Mouse (Mus musculus) telencephalon, adult 2 months (tissue): ENCODE measurements around the gene Rnf39.

Source experiments
- DNase-seq: peaks from one replicate; pipeline ENCODE4 v3.0.0-alpha.2; 2011; ENCODE audit warnings: low read depth, low spot score

The Rnf39 gene

GRCm38 (mm10) chr17:36942391-36942790 lies 327 bp upstream of the Rnf39 start:
- DNase-seq = peak; percentile 55

- no peak for DNase-seq
Measured at GRCm38 (mm10) chr17:36943691-36944090, 973 bp downstream of the Rnf39 start.

- DNase-seq = no peak
Measured at GRCm38 (mm10) chr17:36944121-36944775, 1.5 kb downstream of the Rnf39 start.

- DNase-seq = no peak
Measured at GRCm38 (mm10) chr17:36947051-36947819, 4.5 kb downstream of the Rnf39 start.

- no peak for DNase-seq
Measured at GRCm38 (mm10) chr17:36948286-36948685, 5.6 kb downstream of the Rnf39 start.

- no peak for DNase-seq
Measured at GRCm38 (mm10) chr17:36949265-36949664, 6.5 kb downstream of the Rnf39 start.

GRCm38 (mm10) chr17:36950981-36951947 lies 8.5 kb downstream of the Rnf39 start, which contains the start of gene Ppp1r11:
Gene Ppp1r11 (minus strand): TSS chr17:36951741.
- peak; percentile 99 for DNase-seq

- no peak for DNase-seq
Measured at GRCm38 (mm10) chr17:36952631-36953030, 9.9 kb downstream of the Rnf39 start.

- DNase-seq = no peak
Measured at GRCm38 (mm10) chr17:36953062-36953461, 10.3 kb downstream of the Rnf39 start.

- peak; percentile 99 for DNase-seq
Measured at GRCm38 (mm10) chr17:36957999-36958743, 15.5 kb downstream of the Rnf39 start, which contains the start of the genes Znrd1 and Znrd1as. Gene Znrd1 (minus strand): TSS chr17:36958559. Gene Znrd1as (plus strand): TSS chr17:36958592.

- no peak for DNase-seq
Measured at GRCm38 (mm10) chr17:36958884-36959283, 16.2 kb downstream of the Rnf39 start.

- no peak for DNase-seq
Measured at GRCm38 (mm10) chr17:36961125-36961524, 18.4 kb downstream of the Rnf39 start.

- DNase-seq = no peak
Measured at GRCm38 (mm10) chr17:36966875-36967274, 24.2 kb downstream of the Rnf39 start.

- DNase-seq = no peak
Measured at GRCm38 (mm10) chr17:36970316-36970890, 27.7 kb downstream of the Rnf39 start.

GRCm38 (mm10) chr17:36971172-36971850 lies 28.6 kb downstream of the Rnf39 start:
- DNase-seq = no peak

GRCm38 (mm10) chr17:36972791-36973190 lies 30.1 kb downstream of the Rnf39 start:
- no peak for DNase-seq

- DNase-seq = no peak
Measured at GRCm38 (mm10) chr17:36973271-36973787, 30.6 kb downstream of the Rnf39 start.

GRCm38 (mm10) chr17:36981221-36981813 lies 38.6 kb downstream of the Rnf39 start, which contains the start of gene 2410137M14Rik:
Gene 2410137M14Rik (minus strand): TSS chr17:36981237.
- DNase-seq = no peak

- DNase-seq = no peak
Measured at GRCm38 (mm10) chr17:36981845-36982244, 39.1 kb downstream of the Rnf39 start.
